Mouse (Mus musculus): ENCODE measurements at regions not wholly inside any gene's neighbourhood (a gene's known extent, or its start where the extent isn't known, plus 50 kb on each side); places are given as distances from the start of the nearest gene placed in this dataset.
A peak's percentile ranks its signal among the peaks of the same experiment; 100 is the strongest.

GRCm38 (mm10) chr2:142964340-142964739 lies 63.0 kb upstream of the Kif16b start:
- DNase-seq (ENCODE audit: low spot score in 2 of 2): no peak

- DNase-seq (ENCODE audit: low spot score in 2 of 2): peak; percentile 5 to 11
Observed at GRCm38 (mm10) chr2:142967250-142967649, 65.9 kb upstream of the Kif16b start.

- no peak for DNase-seq (ENCODE audit: low spot score in 2 of 2)
Observed at GRCm38 (mm10) chr2:142980771-142981170, 79.4 kb upstream of the Kif16b start.

- DNase-seq (ENCODE audit: low spot score in 2 of 2): no peak
Observed at GRCm38 (mm10) chr2:142988691-142989090, 74.1 kb upstream of the Snrpb2 start.

GRCm38 (mm10) chr2:142996088-142996487 lies 66.8 kb upstream of the Snrpb2 start:
- DNase-seq (ENCODE audit: low spot score in 2 of 2): no peak

GRCm38 (mm10) chr2:143002874-143003273 lies 60.0 kb upstream of the Snrpb2 start:
- DNase-seq (ENCODE audit: low spot score in 2 of 2): no peak

- DNase-seq (ENCODE audit: low spot score in 2 of 2): no peak
Observed at GRCm38 (mm10) chr2:143003341-143003740, 59.5 kb upstream of the Snrpb2 start.

GRCm38 (mm10) chr2:143011380-143011779 lies 51.5 kb upstream of the Snrpb2 start:
- no peak for DNase-seq (ENCODE audit: low spot score in 2 of 2)
